Comparison of ENCODE assay signal across 15 mouse cellular contexts in genomic region chr17:61664926-61665325, GRCm38 (mm10).
"Had no signal": no experiment of that assay in that cellular context is flagged by ENCODE, and none has a peak within 500 bp of the region (broad histone marks: within the 10 kb centered on the region; RNA-seq: fewer than 3 reads in every experiment).

No protein-coding gene starts in this region.

- H3K36me3 ChIP-seq: neural tube, embryonic 13.5 days; neural tube, embryonic 15.5 days; stomach, embryonic 15.5 days had no signal

- H3K4me2 ChIP-seq: neural tube, embryonic 13.5 days; neural tube, embryonic 15.5 days; stomach, embryonic 15.5 days had no signal

- DNase-seq: retina, postnatal 1 day; right cerebral cortex, adult 18-20 months; right cerebral cortex, postnatal 14 days; right cerebral cortex, postnatal 25 days; right cerebral cortex, postnatal 4 days; spleen, adult 18-20 months; thymus, adult 18-20 months; thymus, adult 2 months; thymus, postnatal 14 days; thymus, postnatal 25 days; thymus, postnatal 36 days; thymus, postnatal 4 days had no signal

- H3K27me3 ChIP-seq: neural tube, embryonic 13.5 days; neural tube, embryonic 15.5 days; stomach, embryonic 15.5 days had no signal

- H3K4me3 ChIP-seq: neural tube, embryonic 13.5 days; neural tube, embryonic 15.5 days; stomach, embryonic 15.5 days had no signal
